ENCODE assay signal across 9 mouse cellular contexts in the genomic region with DNA sequence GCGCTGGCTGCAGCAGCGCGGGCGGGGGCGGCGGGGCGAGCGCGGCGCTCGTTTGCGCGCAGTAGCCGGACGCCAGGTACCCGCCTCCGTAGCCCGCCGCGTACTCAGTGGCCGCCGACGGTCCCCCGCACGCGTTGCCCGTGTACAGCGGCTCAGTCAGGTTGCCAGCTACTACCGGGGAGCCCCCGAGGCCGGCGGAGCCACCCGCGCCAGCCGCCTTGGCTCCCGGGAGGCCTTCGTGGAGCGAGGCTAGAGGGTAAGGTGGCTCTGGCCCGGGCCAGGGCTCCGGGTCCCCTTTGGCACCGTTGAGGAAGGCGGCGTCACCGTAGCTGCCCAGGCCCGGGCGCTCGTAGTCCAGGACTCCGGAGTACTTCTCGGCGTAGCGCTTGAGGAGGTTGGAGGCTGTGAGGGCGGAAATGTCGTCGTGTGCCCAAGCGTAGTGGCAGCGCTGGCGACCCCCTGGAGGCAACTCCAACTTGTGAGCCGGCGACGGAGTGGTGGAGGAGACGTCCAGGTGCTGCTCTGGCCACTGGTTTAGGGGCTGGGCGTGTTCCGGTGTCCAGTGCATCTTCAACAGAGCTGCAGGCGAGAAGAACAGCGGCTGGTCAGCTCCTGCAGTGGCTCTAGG. TPM values are rescaled to one million over a fixed set of nuclear protein-coding genes. Genes with fewer than 3 reads are reported as not detected.
A peak's percentile ranks its signal among the peaks of the same experiment; 100 is the strongest.
DNase-seq lines count a peak whose midpoint lies in the region; ATAC-seq and TF ChIP-seq lines count a peak whose summit lies in the region.
"Had no signal": no experiment of that assay in that cellular context is flagged by ENCODE, and none has a peak within 500 bp of the region (broad histone marks: within the 10 kb centered on the region; RNA-seq: fewer than 3 reads in every experiment).

No protein-coding gene starts in this region.

- no peak for TF ChIP-seq CTCF in kidney, adult 2 months (conservative IDR thresholded peaks at IDR 0.05; ENCODE audit: insufficient read depth, insufficient read length, low read depth, low read length)

- no peak for DNase-seq in heart, postnatal 36 days
- DNase-seq in embryonic facial prominence, embryonic 10.5 days (ENCODE audit: low spot score): peak; percentile 60
- DNase-seq in spleen, adult 18-20 months: no peak
- no peak for DNase-seq in right cerebral cortex, adult 18-20 months
- no peak for DNase-seq in kidney, adult 2 months

- ATAC-seq in heart, embryonic 15.5 days (replicated peaks; ENCODE audit: insufficient number of reproducible peaks, insufficient read depth, low FRiP score, low read depth): no peak
- no peak for ATAC-seq in hindbrain, embryonic 16.5 days
- ATAC-seq in midbrain, embryonic 15.5 days (replicated peaks): no peak

- H3K27ac ChIP-seq in heart, embryonic 15.5 days: no peak overlapping the region
- peak overlapping the region; percentile 72; the same call in 1 of the 2 replicates for H3K27ac ChIP-seq in embryonic facial prominence, embryonic 10.5 days (replicated peaks)
- H3K27ac ChIP-seq in hindbrain, embryonic 16.5 days (ENCODE audit: low read depth, low read length): no peak overlapping the region
- no peak overlapping the region for H3K27ac ChIP-seq in midbrain, embryonic 15.5 days
- H3K27ac ChIP-seq in kidney, adult 2 months (ENCODE audit: insufficient read depth, low read depth, low read length): no peak overlapping the region

- peaks cover 15% of the 10 kb centered on the region for H3K4me1 ChIP-seq in heart, embryonic 15.5 days (replicated peaks)
- H3K4me1 ChIP-seq in embryonic facial prominence, embryonic 10.5 days: peaks cover 68% of the 10 kb centered on the region
- peaks cover 6% of the 10 kb centered on the region; the same call in 1 of the 2 replicates for H3K4me1 ChIP-seq in hindbrain, embryonic 16.5 days (ENCODE audit: control insufficient read depth, insufficient read depth, low read depth, low read length)
- H3K4me1 ChIP-seq in midbrain, embryonic 15.5 days: peaks cover 10% of the 10 kb centered on the region
- no peaks in the 10 kb centered on the region for H3K4me1 ChIP-seq in kidney, adult 2 months (ENCODE audit: control insufficient read depth, insufficient read depth, low read length)

- WGBS in heart, embryonic 15.5 days: 20% methylated on average over 57 of the region's 65 CpGs
- WGBS in embryonic facial prominence, embryonic 10.5 days: 13% methylated on average over 65 of the region's 65 CpGs
- 9% methylated on average over 56 of the region's 65 CpGs for WGBS in hindbrain, embryonic 16.5 days
- WGBS in midbrain, embryonic 15.5 days: 15% methylated on average over 50 of the region's 65 CpGs
- WGBS in kidney, adult 2 months: 81% methylated on average over 65 of the region's 65 CpGs

- H3K9ac ChIP-seq in heart, embryonic 15.5 days: 0 out of 2 replicates have a peak overlapping the region, but pooled peaks have one; percentile 36
- H3K9ac ChIP-seq in hindbrain, embryonic 16.5 days (ENCODE audit: low read depth, low read length): peak overlapping the region; percentile 48
- no peak overlapping the region for H3K9ac ChIP-seq in midbrain, embryonic 15.5 days

- peak overlapping the region; percentile 78 for H3K4me2 ChIP-seq in heart, embryonic 15.5 days
- peak overlapping the region; percentile 64 for H3K4me2 ChIP-seq in hindbrain, embryonic 16.5 days (ENCODE audit: low read length)
- H3K4me2 ChIP-seq in midbrain, embryonic 15.5 days: peak overlapping the region; percentile 57

- intact Hi-C loops in heart, postnatal 36 days (cut with DNase I): no loop called here

- no peaks in the 10 kb centered on the region for H3K9me3 ChIP-seq in heart, embryonic 15.5 days (replicated peaks)
- H3K9me3 ChIP-seq in embryonic facial prominence, embryonic 10.5 days: no peaks in the 10 kb centered on the region
- peaks cover 5% of the 10 kb centered on the region; the same call in 1 of the 2 replicates for H3K9me3 ChIP-seq in hindbrain, embryonic 16.5 days (ENCODE audit: control insufficient read depth, low read length)
- H3K9me3 ChIP-seq in midbrain, embryonic 15.5 days: no peaks in the 10 kb centered on the region

- peak overlapping the region; percentile 44 for H3K4me3 ChIP-seq in heart, embryonic 15.5 days
- peak overlapping the region; percentile 51 for H3K4me3 ChIP-seq in embryonic facial prominence, embryonic 10.5 days
- peak overlapping the region; percentile 46 for H3K4me3 ChIP-seq in hindbrain, embryonic 16.5 days (ENCODE audit: low read length)
- peak overlapping the region; percentile 34 for H3K4me3 ChIP-seq in midbrain, embryonic 15.5 days
- no peak overlapping the region for H3K4me3 ChIP-seq in kidney, adult 2 months (ENCODE audit: insufficient read depth, low read depth, low read length)

- H3K27me3 ChIP-seq in heart, embryonic 15.5 days: peaks cover 87% of the 10 kb centered on the region
- peaks cover 71% of the 10 kb centered on the region for H3K27me3 ChIP-seq in embryonic facial prominence, embryonic 10.5 days (replicated peaks; ENCODE audit: low read depth, poor library complexity, severe bottlenecking)
- H3K27me3 ChIP-seq in hindbrain, embryonic 16.5 days (replicated peaks; ENCODE audit: control insufficient read depth, insufficient read depth, low read length): peaks cover 32% of the 10 kb centered on the region
- H3K27me3 ChIP-seq in midbrain, embryonic 15.5 days (replicated peaks): peaks cover 53% of the 10 kb centered on the region
- no peaks in the 10 kb centered on the region for H3K27me3 ChIP-seq in kidney, adult 2 months (replicated peaks; ENCODE audit: control insufficient read depth, insufficient read depth, low read length)

- TF ChIP-seq POLR2A in kidney, adult 2 months (IDR thresholded peaks at IDR 0.05; ENCODE audit: low read depth, low read length): no peak

- H3K36me3 ChIP-seq in heart, embryonic 15.5 days: no peaks in the 10 kb centered on the region
- peaks cover 70% of the 10 kb centered on the region for H3K36me3 ChIP-seq in embryonic facial prominence, embryonic 10.5 days (replicated peaks)
- H3K36me3 ChIP-seq in hindbrain, embryonic 16.5 days (ENCODE audit: control insufficient read depth, insufficient read depth, low read length): no peaks in the 10 kb centered on the region
- no peaks in the 10 kb centered on the region for H3K36me3 ChIP-seq in midbrain, embryonic 15.5 days (replicated peaks)
- peaks cover 7% of the 10 kb centered on the region for H3K36me3 ChIP-seq in kidney, adult 2 months (ENCODE audit: control insufficient read depth, insufficient read depth, low read length)

RNA-seq across cellular contexts. Expression of gene Gm47841, which starts 6.7 kb away (rescaled TPM):
- not detected in 2 replicates for polyA plus RNA-seq in heart, embryonic 15.5 days (2015; fragmentation: Nextera tagmentation; extraction: Ambion mirVana)
- total RNA-seq in heart, postnatal 36 days (2021): not detected
- polyA plus RNA-seq in embryonic facial prominence, embryonic 10.5 days (2016; fragmentation: Nextera tagmentation; extraction: Ambion mirVana): not detected in 2 replicates
- not detected in 2 replicates for polyA plus RNA-seq in hindbrain, embryonic 16.5 days (2015; fragmentation: Nextera tagmentation; extraction: Ambion mirVana)
- not detected in 2 replicates for polyA plus RNA-seq in midbrain, embryonic 15.5 days (2015; fragmentation: Nextera tagmentation; extraction: Ambion mirVana)
- 0.23 TPM in 1 of 2 replicates, not detected in the other for polyA plus RNA-seq in kidney, adult 2 months (2012; rRNA removed)
- total RNA-seq: heart, adult 18-20 months had no signal

RNA-seq across cellular contexts. Expression of gene Fignl2, which starts 24.4 kb away (rescaled TPM):
- 0.03 and 0.10 TPM in 2 replicates for polyA plus RNA-seq in heart, embryonic 15.5 days (2015; fragmentation: Nextera tagmentation; extraction: Ambion mirVana)
- total RNA-seq in heart, postnatal 36 days (2021): 1 to 10 TPM; 1.4 to 2.2 TPM
- polyA plus RNA-seq in embryonic facial prominence, embryonic 10.5 days (2016; fragmentation: Nextera tagmentation; extraction: Ambion mirVana): 1.2 and 1.7 TPM in 2 replicates
- polyA plus RNA-seq in hindbrain, embryonic 16.5 days (2015; fragmentation: Nextera tagmentation; extraction: Ambion mirVana): 0.06 and 0.09 TPM in 2 replicates
- polyA plus RNA-seq in midbrain, embryonic 15.5 days (2015; fragmentation: Nextera tagmentation; extraction: Ambion mirVana): 0.09 TPM in 1 of 2 replicates, not detected in the other
- polyA plus RNA-seq in kidney, adult 2 months (2012; rRNA removed): 8.6 and 9.6 TPM in 2 replicates
